Mouse (Mus musculus): ENCODE data around the gene Cpa1. TPM values are rescaled to one million over a fixed set of nuclear protein-coding genes. Genes with fewer than 3 reads are reported as not detected.

Cpa1 gene
- not detected for total RNA-seq (2021)
- long read RNA-seq, experiment 1: 0 reads
- long read RNA-seq, experiment 2: 0 reads

- DNase-seq (ENCODE audit: low spot score in 2 of 2): no peak
Measured at GRCm38 (mm10) chr6:30638674-30639268, at the start of gene Cpa1. Gene Cpa1 (plus strand): TSS chr6:30639218.

- DNase-seq (ENCODE audit: low spot score in 2 of 2): no peak
Measured at GRCm38 (mm10) chr6:30589819-30590218, 49.2 kb upstream of the Cpa1 start.

GRCm38 (mm10) chr6:30591851-30592404 is 47.1 kb upstream of the Cpa1 start:
- DNase-seq (ENCODE audit: low spot score in 2 of 2): no peak

- no peak for DNase-seq (ENCODE audit: low spot score in 2 of 2)
Measured at GRCm38 (mm10) chr6:30592417-30592974, 46.5 kb upstream of the Cpa1 start.

- no peak for DNase-seq (ENCODE audit: low spot score in 2 of 2)
Measured at GRCm38 (mm10) chr6:30594364-30594763, 44.7 kb upstream of the Cpa1 start.

- no peak for DNase-seq (ENCODE audit: low spot score in 2 of 2)
Measured at GRCm38 (mm10) chr6:30596230-30596898, 42.7 kb upstream of the Cpa1 start.

- DNase-seq (ENCODE audit: low spot score in 2 of 2): no peak
Measured at GRCm38 (mm10) chr6:30600033-30600432, 39.0 kb upstream of the Cpa1 start.

GRCm38 (mm10) chr6:30600995-30601394 is 38.0 kb upstream of the Cpa1 start:
- no peak for DNase-seq (ENCODE audit: low spot score in 2 of 2)

GRCm38 (mm10) chr6:30604342-30604867 is 34.6 kb upstream of the Cpa1 start:
- DNase-seq (ENCODE audit: low spot score in 2 of 2): no peak

GRCm38 (mm10) chr6:30605111-30605510 is 33.9 kb upstream of the Cpa1 start:
- DNase-seq (ENCODE audit: low spot score in 2 of 2): no peak

GRCm38 (mm10) chr6:30605672-30606071 is 33.3 kb upstream of the Cpa1 start:
- DNase-seq (ENCODE audit: low spot score in 2 of 2): no peak

GRCm38 (mm10) chr6:30610710-30611109 is 28.3 kb upstream of the Cpa1 start, which contains the start of gene Cpa5:
Gene Cpa5 (plus strand): TSS chr6:30611010.
- DNase-seq (ENCODE audit: low spot score in 2 of 2): no peak

GRCm38 (mm10) chr6:30611212-30611611 is 27.8 kb upstream of the Cpa1 start:
- no peak for DNase-seq (ENCODE audit: low spot score in 2 of 2)

GRCm38 (mm10) chr6:30614251-30614650 is 24.8 kb upstream of the Cpa1 start:
- no peak for DNase-seq (ENCODE audit: low spot score in 2 of 2)

GRCm38 (mm10) chr6:30615741-30616140 is 23.3 kb upstream of the Cpa1 start:
- DNase-seq (ENCODE audit: low spot score in 2 of 2): no peak

- DNase-seq (ENCODE audit: low spot score in 2 of 2): no peak
Measured at GRCm38 (mm10) chr6:30616491-30616941, 22.5 kb upstream of the Cpa1 start.

- no peak for DNase-seq (ENCODE audit: low spot score in 2 of 2)
Measured at GRCm38 (mm10) chr6:30617020-30617958, 21.7 kb upstream of the Cpa1 start.

GRCm38 (mm10) chr6:30617959-30618590 is 20.9 kb upstream of the Cpa1 start:
- peak; percentile 40 to 42 for DNase-seq (ENCODE audit: low spot score in 2 of 2)

- DNase-seq (ENCODE audit: low spot score in 2 of 2): no peak
Measured at GRCm38 (mm10) chr6:30618735-30619134, 20.3 kb upstream of the Cpa1 start.

GRCm38 (mm10) chr6:30619606-30620005 is 19.4 kb upstream of the Cpa1 start:
- no peak for DNase-seq (ENCODE audit: low spot score in 2 of 2)

Measured in left cerebral cortex, adult 18-20 months (tissue).